Mouse (Mus musculus): ENCODE measurements around the gene Mob3c. TPM values are rescaled to one million over a fixed set of nuclear protein-coding genes. Genes with fewer than 3 reads are reported as not detected.

Mob3c gene
- polyA plus RNA-seq, 1 experiment from 2014 or later: 15.7 TPM

- Histone ChIP-seq H3K9ac (ENCODE audit: low read depth, low read length) (peak overlapping the region; percentile 85), H3K27me3 (replicated peaks; ENCODE audit: control insufficient read depth, insufficient read depth, low read length) (no peaks in the 10 kb centered on the region), H3K4me2 (ENCODE audit: low read depth, low read length) (peak overlapping the region; percentile 79), H3K4me3 (ENCODE audit: low read length) (peak overlapping the region; percentile 74), H3K4me1 (ENCODE audit: control insufficient read depth, insufficient read depth, low read length) (peaks cover 26% of the 10 kb centered on the region), H3K36me3 (ENCODE audit: control insufficient read depth, insufficient read depth, low read length) (no peaks in the 10 kb centered on the region), H3K9me3 (ENCODE audit: control insufficient read depth, low read length) (no peaks in the 10 kb centered on the region), H3K27ac (ENCODE audit: low read length) (peak overlapping the region; percentile 93)
- peak; percentile 0; the same call in 1 of the 2 replicates for ATAC-seq
- WGBS: 7% methylated on average over 4 of the region's 4 CpGs
These were observed 381 bp upstream of the Mob3c start for GRCm38 (mm10) chr4:115827535-115827887.

- H3K27me3 ChIP-seq (replicated peaks; ENCODE audit: control insufficient read depth, insufficient read depth, low read length): no peaks in the 10 kb centered on the region
- peak overlapping the region; percentile 79 for H3K4me2 ChIP-seq (ENCODE audit: low read depth, low read length)
- no peaks in the 10 kb centered on the region for H3K9me3 ChIP-seq (ENCODE audit: control insufficient read depth, low read length)
- WGBS: 10% methylated on average over 8 of the region's 8 CpGs
- H3K36me3 ChIP-seq (ENCODE audit: control insufficient read depth, insufficient read depth, low read length): no peaks in the 10 kb centered on the region
- H3K4me1 ChIP-seq (ENCODE audit: control insufficient read depth, insufficient read depth, low read length): peaks cover 26% of the 10 kb centered on the region
- peak overlapping the region; percentile 85 for H3K9ac ChIP-seq (ENCODE audit: low read depth, low read length)
- H3K27ac ChIP-seq (ENCODE audit: low read length): no peak overlapping the region
- no peak for ATAC-seq
- H3K4me3 ChIP-seq (ENCODE audit: low read length): peak overlapping the region; percentile 74
These were observed 645 bp downstream of the Mob3c start for GRCm38 (mm10) chr4:115828572-115828902.

- H3K9ac ChIP-seq (ENCODE audit: low read depth, low read length): no peak overlapping the region
- H3K27ac ChIP-seq (ENCODE audit: low read length): no peak overlapping the region
- H3K36me3 ChIP-seq (ENCODE audit: control insufficient read depth, insufficient read depth, low read length): no peaks in the 10 kb centered on the region
- no peak for ATAC-seq
- H3K9me3 ChIP-seq (ENCODE audit: control insufficient read depth, low read length): no peaks in the 10 kb centered on the region
- H3K4me1 ChIP-seq (ENCODE audit: control insufficient read depth, insufficient read depth, low read length): peaks cover 22% of the 10 kb centered on the region
- H3K4me2 ChIP-seq (ENCODE audit: low read depth, low read length): no peak overlapping the region
- WGBS: 78% methylated on average over 5 of the region's 5 CpGs
- H3K4me3 ChIP-seq (ENCODE audit: low read length): no peak overlapping the region
- no peaks in the 10 kb centered on the region for H3K27me3 ChIP-seq (replicated peaks; ENCODE audit: control insufficient read depth, insufficient read depth, low read length)
These were observed 2.6 kb downstream of the Mob3c start for GRCm38 (mm10) chr4:115830491-115830890.

- H3K4me2 ChIP-seq (ENCODE audit: low read depth, low read length): no peak overlapping the region
- no peaks in the 10 kb centered on the region for H3K27me3 ChIP-seq (replicated peaks; ENCODE audit: control insufficient read depth, insufficient read depth, low read length)
- no peak overlapping the region for H3K27ac ChIP-seq (ENCODE audit: low read length)
- H3K9me3 ChIP-seq (ENCODE audit: control insufficient read depth, low read length): no peaks in the 10 kb centered on the region
- H3K9ac ChIP-seq (ENCODE audit: low read depth, low read length): no peak overlapping the region
- no peaks in the 10 kb centered on the region for H3K36me3 ChIP-seq (ENCODE audit: control insufficient read depth, insufficient read depth, low read length)
- 94% methylated on average over 22 of the region's 22 CpGs for WGBS
- no peak for ATAC-seq
- H3K4me1 ChIP-seq (ENCODE audit: control insufficient read depth, insufficient read depth, low read length): peaks cover 22% of the 10 kb centered on the region
- H3K4me3 ChIP-seq (ENCODE audit: low read length): no peak overlapping the region
These were observed 3.3 kb downstream of the Mob3c start for GRCm38 (mm10) chr4:115831221-115831620.

- no peak overlapping the region for H3K4me3 ChIP-seq (ENCODE audit: low read length)
- ATAC-seq: no peak
- 50% methylated on average over 2 of the region's 2 CpGs for WGBS
These were observed 4.1 kb downstream of the Mob3c start for GRCm38 (mm10) chr4:115832040-115832439.

GRCm38 (mm10) chr4:115835576-115835975 is 7.7 kb downstream of the Mob3c start:
- Histone ChIP-seq H3K4me2 (ENCODE audit: low read depth, low read length) (no peak overlapping the region), H3K4me3 (ENCODE audit: low read length) (no peak overlapping the region), H3K9me3 (ENCODE audit: control insufficient read depth, low read length) (no peaks in the 10 kb centered on the region), H3K27ac (ENCODE audit: low read length) (no peak overlapping the region), H3K4me1 (ENCODE audit: control insufficient read depth, insufficient read depth, low read length) (peaks cover 6% of the 10 kb centered on the region; the same call in 1 of the 2 replicates), H3K36me3 (ENCODE audit: control insufficient read depth, insufficient read depth, low read length) (no peaks in the 10 kb centered on the region), H3K27me3 (replicated peaks; ENCODE audit: control insufficient read depth, insufficient read depth, low read length) (no peaks in the 10 kb centered on the region), H3K9ac (ENCODE audit: low read depth, low read length) (no peak overlapping the region)
- WGBS: 88% methylated on average over 2 of the region's 2 CpGs
- no peak for ATAC-seq

More at GRCm38 (mm10) chr4:115832040-115832439, 4.1 kb downstream of the Mob3c start:
- peaks cover 22% of the 10 kb centered on the region for H3K4me1 ChIP-seq (ENCODE audit: control insufficient read depth, insufficient read depth, low read length)
- H3K9ac ChIP-seq (ENCODE audit: low read depth, low read length): no peak overlapping the region
- no peak overlapping the region for H3K4me2 ChIP-seq (ENCODE audit: low read depth, low read length)
- H3K36me3 ChIP-seq (ENCODE audit: control insufficient read depth, insufficient read depth, low read length): no peaks in the 10 kb centered on the region
- no peaks in the 10 kb centered on the region for H3K9me3 ChIP-seq (ENCODE audit: control insufficient read depth, low read length)
- H3K27ac ChIP-seq (ENCODE audit: low read length): peak overlapping the region; percentile 24; the same call in 1 of the 2 replicates
- no peaks in the 10 kb centered on the region for H3K27me3 ChIP-seq (replicated peaks; ENCODE audit: control insufficient read depth, insufficient read depth, low read length)

GRCm38 (mm10) chr4:115838196-115838595 is 10.3 kb downstream of the Mob3c start:
- 72% methylated on average over 4 of the region's 4 CpGs for WGBS
- H3K4me3 ChIP-seq (ENCODE audit: low read length): peak overlapping the region; percentile 86; the same call in 1 of the 2 replicates
- H3K9ac ChIP-seq (ENCODE audit: low read depth, low read length): no peak overlapping the region
- H3K4me2 ChIP-seq (ENCODE audit: low read depth, low read length): peak overlapping the region; percentile 80
- H3K27ac ChIP-seq (ENCODE audit: low read length): no peak overlapping the region
- ATAC-seq: no peak
- no peaks in the 10 kb centered on the region for H3K36me3 ChIP-seq (ENCODE audit: control insufficient read depth, insufficient read depth, low read length)
- H3K27me3 ChIP-seq (replicated peaks; ENCODE audit: control insufficient read depth, insufficient read depth, low read length): no peaks in the 10 kb centered on the region
- H3K9me3 ChIP-seq (ENCODE audit: control insufficient read depth, low read length): no peaks in the 10 kb centered on the region
- peaks cover 3% of the 10 kb centered on the region; the same call in 1 of the 2 replicates for H3K4me1 ChIP-seq (ENCODE audit: control insufficient read depth, insufficient read depth, low read length)

GRCm38 (mm10) chr4:115838696-115839641 is 11.1 kb downstream of the Mob3c start, which contains the start of gene Mknk1:
Gene Mknk1, plus strand, starts transcription at chr4:115839198.
- peak within 1 kb of the TSS; percentile 86 for H3K4me3 ChIP-seq (ENCODE audit: low read length)
- peak within 1 kb of the TSS; percentile 80 for H3K4me2 ChIP-seq (ENCODE audit: low read depth, low read length)
- no peaks in the 10 kb centered on the region for H3K27me3 ChIP-seq (replicated peaks; ENCODE audit: control insufficient read depth, insufficient read depth, low read length)
- H3K9ac ChIP-seq (ENCODE audit: low read depth, low read length): peak within 1 kb of the TSS; percentile 85
- H3K27ac ChIP-seq (ENCODE audit: low read length): peak within 1 kb of the TSS; percentile 66
- no peaks in the 10 kb centered on the region for H3K36me3 ChIP-seq (ENCODE audit: control insufficient read depth, insufficient read depth, low read length)
- 2% methylated on average over 51 of the region's 51 CpGs for WGBS
- peaks cover 3% of the 10 kb centered on the region; the same call in 1 of the 2 replicates for H3K4me1 ChIP-seq (ENCODE audit: control insufficient read depth, insufficient read depth, low read length)
- no peaks in the 10 kb centered on the region for H3K9me3 ChIP-seq (ENCODE audit: control insufficient read depth, low read length)
- ATAC-seq: peak; percentile 97

- H3K36me3 ChIP-seq (ENCODE audit: control insufficient read depth, insufficient read depth, low read length): no peaks in the 10 kb centered on the region
- H3K27ac ChIP-seq (ENCODE audit: low read length): no peak overlapping the region
- peak overlapping the region; percentile 86 for H3K4me3 ChIP-seq (ENCODE audit: low read length)
- H3K4me2 ChIP-seq (ENCODE audit: low read depth, low read length): peak overlapping the region; percentile 80; the same call in 1 of the 2 replicates
- no peaks in the 10 kb centered on the region for H3K27me3 ChIP-seq (replicated peaks; ENCODE audit: control insufficient read depth, insufficient read depth, low read length)
- H3K9me3 ChIP-seq (ENCODE audit: control insufficient read depth, low read length): no peaks in the 10 kb centered on the region
- WGBS: 42% methylated on average over 4 of the region's 4 CpGs
- no peak overlapping the region for H3K9ac ChIP-seq (ENCODE audit: low read depth, low read length)
- peaks cover 3% of the 10 kb centered on the region; the same call in 1 of the 2 replicates for H3K4me1 ChIP-seq (ENCODE audit: control insufficient read depth, insufficient read depth, low read length)
- no peak for ATAC-seq
These were observed 12.1 kb downstream of the Mob3c start for GRCm38 (mm10) chr4:115839956-115840355.

Data from intestine, embryonic 16.5 days (tissue).